Mouse (Mus musculus) embryonic facial prominence, embryonic 11.5 days (tissue): ENCODE measurements around the gene Lrrc58. TPM values are rescaled to one million over a fixed set of nuclear protein-coding genes. Genes with fewer than 3 reads are reported as not detected.
A peak's percentile ranks its signal among the peaks of the same experiment; 100 is the strongest.

Experiments used
- ATAC-seq: fragments of 200-750 bp; cut with Nextera tagmentation; replicated peaks from 2 replicates; pipeline ENCODE4 v1.8.0; 2017; ENCODE audit warnings: low read depth; ENCODE audit not compliant: insufficient number of reproducible peaks, low FRiP score, low TSS enrichment
- DNase-seq: peaks from one replicate; pipeline ENCODE4 v3.0.0-alpha.2; 2015; ENCODE audit warnings: low spot score
- H3K27ac ChIP-seq: fragments of 300-500 bp; sonication (generic); replicated peaks from 2 replicates; pipeline ENCODE4 v1.5.1; 2014; ENCODE audit warnings: mild to moderate bottlenecking, low read depth, low read length, control low read depth
- H3K27me3 ChIP-seq: fragments of 300-500 bp; sonication (generic); 2 replicates; pipeline ENCODE4 v1.6.1; 2014; ENCODE audit warnings: mild to moderate bottlenecking, low read length, moderate library complexity, mixed read lengths; ENCODE audit not compliant: control insufficient read depth, insufficient read depth
- H3K36me3 ChIP-seq: fragments of 300-500 bp; sonication (generic); replicated peaks from 2 replicates; pipeline ENCODE4 v1.6.1; 2014; ENCODE audit warnings: low read depth, mild to moderate bottlenecking, low read length, moderate library complexity, mixed read lengths; ENCODE audit not compliant: control insufficient read depth, insufficient read depth
- H3K4me1 ChIP-seq: fragments of 300-500 bp; sonication (generic); 2 replicates; pipeline ENCODE4 v1.6.1; 2014; ENCODE audit warnings: low read length, mixed read lengths; ENCODE audit not compliant: control insufficient read depth, insufficient read depth
- H3K4me2 ChIP-seq: fragments of 300-500 bp; sonication (generic); 2 replicates; pipeline ENCODE4 v1.6.1; 2014; ENCODE audit warnings: low read depth, mild to moderate bottlenecking, control low read depth, low read length, moderate library complexity
- H3K4me3 ChIP-seq: fragments of 300-500 bp; sonication (generic); 2 replicates; pipeline ENCODE4 v1.5.1; 2014; ENCODE audit warnings: low read depth, low read length, control low read depth
- H3K9ac ChIP-seq: fragments of 300-500 bp; sonication (generic); replicated peaks from 2 replicates; pipeline ENCODE4 v1.6.1; 2014; ENCODE audit warnings: mild to moderate bottlenecking, control low read depth, low read length
- H3K9me3 ChIP-seq: fragments of 300-500 bp; sonication (generic); replicated peaks from 2 replicates; pipeline ENCODE4 v1.6.1; 2016; ENCODE audit warnings: mild to moderate bottlenecking, low read length, inconsistent platforms, mixed read lengths; ENCODE audit not compliant: control insufficient read depth
- WGBS: fragments of 180-500 bp; shearing (Covaris S2); extraction: QIAGEN DNeasy Blood & Tissue Kit; methylation state at CpG from one replicate; pipeline ENCODE4 v1.1.7; 2014; 5-methylcytosine and 5-hydroxymethylcytosine counted together
- polyA plus RNA-seq: library from polyadenylated mRNA; unstranded; fragments of >200 nt; fragmentation: Nextera tagmentation; extraction: Ambion mirVana; gene quantifications from 2 replicates; pipeline ENCODE4 v1.2.1, GENCODE M21; 2014

Lrrc58 gene
- polyA plus RNA-seq, 1 experiment from 2014 or later, result 62.9 TPM

GRCm38 (mm10) chr16:37857495-37857894, 10.7 kb upstream of the Lrrc58 start:
- Histone ChIP-seq H3K4me3 (no peak overlapping the region), H3K4me2 (no peak overlapping the region), H3K27me3 (no peaks in the 10 kb centered on the region), H3K27ac (no peak overlapping the region), H3K4me1 (no peaks in the 10 kb centered on the region), H3K36me3 (no peaks in the 10 kb centered on the region), H3K9me3 (no peaks in the 10 kb centered on the region), H3K9ac (no peak overlapping the region)
- no peak for ATAC-seq
- no peak for DNase-seq
- WGBS, result 86% methylated on average over 8 of the region's 8 CpGs

GRCm38 (mm10) chr16:37860213-37860612, 8.0 kb upstream of the Lrrc58 start:
- H3K27ac ChIP-seq, result no peak overlapping the region
- no peak overlapping the region for H3K4me2 ChIP-seq
- no peak overlapping the region for H3K4me3 ChIP-seq
- H3K36me3 ChIP-seq, result no peaks in the 10 kb centered on the region
- H3K27me3 ChIP-seq, result no peaks in the 10 kb centered on the region
- WGBS, result 80% methylated on average over 7 of the region's 7 CpGs
- no peak for DNase-seq
- no peaks in the 10 kb centered on the region for H3K4me1 ChIP-seq
- no peaks in the 10 kb centered on the region for H3K9me3 ChIP-seq
- no peak overlapping the region for H3K9ac ChIP-seq
- ATAC-seq, result no peak

- no peaks in the 10 kb centered on the region for H3K36me3 ChIP-seq
- no peak within 1 kb of the TSS for H3K9ac ChIP-seq
- H3K27ac ChIP-seq, result no peak within 1 kb of the TSS
- 82% methylated on average over 7 of the region's 7 CpGs for WGBS
- H3K4me3 ChIP-seq, result no peak within 1 kb of the TSS
- DNase-seq (no peak), ATAC-seq (no peak)
- no peak within 1 kb of the TSS for H3K4me2 ChIP-seq
- H3K4me1 ChIP-seq, result no peaks in the 10 kb centered on the region
- no peaks in the 10 kb centered on the region for H3K9me3 ChIP-seq
- no peaks in the 10 kb centered on the region for H3K27me3 ChIP-seq
These were observed 7.2 kb upstream of the Lrrc58 start, which contains the start of gene Gm36028 for GRCm38 (mm10) chr16:37861029-37861428. Gene Gm36028, minus strand, starts transcription at chr16:37861146.

GRCm38 (mm10) chr16:37863876-37864275, 4.3 kb upstream of the Lrrc58 start:
- no peak overlapping the region for H3K9ac ChIP-seq
- H3K27ac ChIP-seq, result no peak overlapping the region
- no peak overlapping the region for H3K4me2 ChIP-seq
- 80% methylated on average over 3 of the region's 3 CpGs for WGBS
- no peaks in the 10 kb centered on the region for H3K4me1 ChIP-seq
- H3K27me3 ChIP-seq, result no peaks in the 10 kb centered on the region
- no peaks in the 10 kb centered on the region for H3K9me3 ChIP-seq
- ATAC-seq (no peak), DNase-seq (no peak)
- H3K36me3 ChIP-seq, result no peaks in the 10 kb centered on the region
- no peak overlapping the region for H3K4me3 ChIP-seq

GRCm38 (mm10) chr16:37865841-37866240, 2.3 kb upstream of the Lrrc58 start:
- H3K27me3 ChIP-seq, result no peaks in the 10 kb centered on the region
- no peak overlapping the region for H3K9ac ChIP-seq
- DNase-seq (no peak), ATAC-seq (no peak)
- 91% methylated on average over 9 of the region's 9 CpGs for WGBS
- no peak overlapping the region for H3K4me3 ChIP-seq
- H3K9me3 ChIP-seq, result no peaks in the 10 kb centered on the region
- no peaks in the 10 kb centered on the region for H3K4me1 ChIP-seq
- H3K4me2 ChIP-seq, result no peak overlapping the region
- no peak overlapping the region for H3K27ac ChIP-seq
- no peaks in the 10 kb centered on the region for H3K36me3 ChIP-seq

- DNase-seq, result peak; percentile 58
- Histone ChIP-seq H3K27me3 (no peaks in the 10 kb centered on the region), H3K4me2 (peak overlapping the region; percentile 78), H3K9me3 (no peaks in the 10 kb centered on the region), H3K27ac (peak overlapping the region; percentile 99), H3K9ac (peak overlapping the region; percentile 99), H3K4me1 (no peaks in the 10 kb centered on the region), H3K36me3 (no peaks in the 10 kb centered on the region), H3K4me3 (peak overlapping the region; percentile 95)
- peak; percentile 69 for ATAC-seq
- WGBS, result under 1% methylated on average over 77 of the region's 87 CpGs
These were observed 599 bp downstream of the Lrrc58 start for GRCm38 (mm10) chr16:37868506-37869469.

- ATAC-seq (no peak), DNase-seq (no peak)
- no peaks in the 10 kb centered on the region for H3K27me3 ChIP-seq
- H3K4me2 ChIP-seq, result peak overlapping the region; percentile 78
- no peaks in the 10 kb centered on the region for H3K36me3 ChIP-seq
- H3K9ac ChIP-seq, result peak overlapping the region; percentile 99
- H3K4me3 ChIP-seq, result peak overlapping the region; percentile 95
- H3K4me1 ChIP-seq, result no peaks in the 10 kb centered on the region
- no peaks in the 10 kb centered on the region for H3K9me3 ChIP-seq
- peak overlapping the region; percentile 99; the same call in 1 of the 2 replicates for H3K27ac ChIP-seq
- WGBS, result 27% methylated on average over 4 of the region's 4 CpGs
These were observed 1.5 kb downstream of the Lrrc58 start for GRCm38 (mm10) chr16:37869470-37870231.
